Mouse (Mus musculus): ENCODE data around the gene Efcab8. TPM values are rescaled to one million over a fixed set of nuclear protein-coding genes. Genes with fewer than 3 reads are reported as not detected.

Gene Efcab8
- polyA plus RNA-seq, 1 experiment = not detected

DNA sequence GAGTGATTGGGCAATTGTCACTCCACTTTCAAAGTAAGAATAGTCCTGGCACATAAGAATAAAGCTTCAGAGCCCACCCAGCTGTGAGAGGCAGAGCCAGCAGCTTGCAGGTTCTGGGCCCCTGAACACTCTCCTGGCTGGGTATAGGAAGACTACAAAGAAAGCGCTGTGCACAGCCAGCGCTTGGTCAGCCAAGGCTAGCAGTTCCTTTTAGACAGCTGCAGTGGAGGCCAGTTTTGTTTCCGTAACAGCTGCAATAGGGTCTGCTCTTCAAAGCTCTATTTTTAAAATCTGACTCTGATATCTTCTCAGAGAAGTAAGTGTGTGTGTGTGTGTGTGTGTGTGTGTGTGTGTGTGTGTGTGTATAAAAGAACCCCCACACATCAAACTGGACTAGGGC lies 82.2 kb downstream of the Efcab8 start:
- 66% methylated on average over 3 of the region's 3 CpGs for WGBS
- H3K4me1 ChIP-seq (ENCODE audit: control insufficient read depth, insufficient read depth, low read length) = no peaks in the 10 kb centered on the region
- no peak overlapping the region; the same call in 1 of the 2 replicates for H3K27ac ChIP-seq (ENCODE audit: control insufficient read depth, insufficient read depth, low read depth, low read length, poor library complexity)
- no peak overlapping the region for H3K4me3 ChIP-seq (replicated peaks; ENCODE audit: control insufficient read depth, low read depth, low read length)
- TF ChIP-seq POLR2A (IDR thresholded peaks at IDR 0.05; ENCODE audit: borderline replicate concordance, control insufficient read depth, low read depth, low read length) = no peak

DNA sequence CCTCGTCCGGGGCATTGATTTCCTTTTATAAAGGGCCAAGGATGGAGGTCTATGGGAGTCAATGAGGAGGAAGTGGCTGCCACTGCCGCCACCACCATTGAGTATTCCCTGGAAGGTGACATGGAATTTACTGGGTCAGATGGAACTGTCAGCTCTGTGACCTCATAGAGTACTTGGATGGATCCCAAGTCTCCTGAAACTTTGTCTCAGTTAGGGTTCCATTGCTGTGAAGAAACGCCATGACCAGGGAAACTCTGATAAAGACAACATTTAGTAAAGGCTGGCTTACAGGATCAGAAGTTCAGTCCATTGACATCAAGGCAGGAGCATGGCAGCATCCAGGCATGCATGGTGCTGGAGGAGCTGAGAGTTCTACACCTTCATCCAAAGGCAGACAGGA lies 91.3 kb downstream of the Efcab8 start, which contains the start of gene Sun5:
Gene Sun5 (minus strand): TSS at position 101 of the 400 bp plus-strand sequence.
- TF ChIP-seq CTCF (IDR thresholded peaks at IDR 0.05; ENCODE audit: control insufficient read depth, insufficient read depth, low read length) (no peak), POLR2A (IDR thresholded peaks at IDR 0.05; ENCODE audit: borderline replicate concordance, control insufficient read depth, low read depth, low read length) (no peak)
- WGBS = 80% methylated on average over 4 of the region's 4 CpGs
- H3K4me1 ChIP-seq (ENCODE audit: control insufficient read depth, insufficient read depth, low read length) = no peaks in the 10 kb centered on the region
- no peak within 1 kb of the TSS for H3K27ac ChIP-seq (ENCODE audit: control insufficient read depth, insufficient read depth, low read depth, low read length, poor library complexity)
- H3K4me3 ChIP-seq (replicated peaks; ENCODE audit: control insufficient read depth, low read depth, low read length) = no peak within 1 kb of the TSS

DNA sequence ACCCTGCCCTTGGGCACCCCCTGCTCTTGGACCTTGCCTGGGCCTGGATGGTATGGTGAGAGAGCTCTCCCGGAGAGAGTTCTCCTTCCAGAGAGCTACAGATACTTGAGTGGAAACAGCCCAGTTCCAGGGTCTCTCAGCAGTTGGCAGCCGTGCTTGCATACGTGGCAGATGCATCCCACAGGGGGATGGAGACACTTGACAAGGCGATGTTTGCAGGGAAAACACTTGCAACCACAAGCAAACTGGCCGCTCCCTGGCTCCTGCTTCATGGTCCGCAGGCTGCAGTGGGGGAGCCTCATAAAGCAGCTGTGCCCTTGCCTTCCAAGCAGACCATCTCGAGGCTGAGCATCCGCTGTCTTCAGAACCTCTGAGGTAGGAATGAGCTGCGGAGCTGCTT lies 95.0 kb downstream of the Efcab8 start, which contains the start of gene Bpifb2:
Gene Bpifb2 (plus strand): TSS at position 301 of the 400 bp plus-strand sequence.
- no peaks in the 10 kb centered on the region for H3K4me1 ChIP-seq (ENCODE audit: control insufficient read depth, insufficient read depth, low read length)
- WGBS = 74% methylated on average over 9 of the region's 9 CpGs
- no peak within 1 kb of the TSS for H3K4me3 ChIP-seq (replicated peaks; ENCODE audit: control insufficient read depth, low read depth, low read length)
- TF ChIP-seq POLR2A (IDR thresholded peaks at IDR 0.05; ENCODE audit: borderline replicate concordance, control insufficient read depth, low read depth, low read length) (no peak), CTCF (IDR thresholded peaks at IDR 0.05; ENCODE audit: control insufficient read depth, insufficient read depth, low read length) (no peak)
- no peak within 1 kb of the TSS for H3K27ac ChIP-seq (ENCODE audit: control insufficient read depth, insufficient read depth, low read depth, low read length, poor library complexity)

Other genes starting within 250 kb of the Efcab8 start
- 4.0 and 7.5 TPM in 2 replicates for gene Nol4l, start 250.0 kb upstream of the Efcab8 start, polyA plus RNA-seq (2011; ENCODE audit: insufficient read depth, insufficient read length, low replicate concordance, missing spikeins)
- gene Commd7, start 147.2 kb upstream of the Efcab8 start, polyA plus RNA-seq (2011; ENCODE audit: insufficient read depth, insufficient read length, low replicate concordance, missing spikeins) = 16.0 and 22.0 TPM in 2 replicates
- 2.3 and 4.5 TPM in 2 replicates for gene Dnmt3b, start 130.5 kb upstream of the Efcab8 start, polyA plus RNA-seq (2011; ENCODE audit: insufficient read depth, insufficient read length, low replicate concordance, missing spikeins)
- not detected in 2 replicates for gene Dnmt3c, start 83.3 kb upstream of the Efcab8 start, polyA plus RNA-seq (2011; ENCODE audit: insufficient read depth, insufficient read length, low replicate concordance, missing spikeins)
- 28.0 and 32.4 TPM in 2 replicates for gene Mapre1, start 38.7 kb upstream of the Efcab8 start, polyA plus RNA-seq (2011; ENCODE audit: insufficient read depth, insufficient read length, low replicate concordance, missing spikeins)
- not detected in 2 replicates for gene Sun5, start 91.2 kb downstream of the Efcab8 start, polyA plus RNA-seq (2011; ENCODE audit: insufficient read depth, insufficient read length, low replicate concordance, missing spikeins)
- not detected in 2 replicates for gene Bpifb2, start 95.1 kb downstream of the Efcab8 start, polyA plus RNA-seq (2011; ENCODE audit: insufficient read depth, insufficient read length, low replicate concordance, missing spikeins)
- not detected in 2 replicates for gene Bpifb6, start 120.5 kb downstream of the Efcab8 start, polyA plus RNA-seq (2011; ENCODE audit: insufficient read depth, insufficient read length, low replicate concordance, missing spikeins)
- not detected in 2 replicates for gene Bpifb3, start 138.3 kb downstream of the Efcab8 start, polyA plus RNA-seq (2011; ENCODE audit: insufficient read depth, insufficient read length, low replicate concordance, missing spikeins)
- not detected in 2 replicates for gene Bpifb4, start 158.3 kb downstream of the Efcab8 start, polyA plus RNA-seq (2011; ENCODE audit: insufficient read depth, insufficient read length, low replicate concordance, missing spikeins)
- not detected in 2 replicates for gene Bpifa6, start 195.0 kb downstream of the Efcab8 start, polyA plus RNA-seq (2011; ENCODE audit: insufficient read depth, insufficient read length, low replicate concordance, missing spikeins)
- not detected in 2 replicates for gene Bpifa2, start 228.3 kb downstream of the Efcab8 start, polyA plus RNA-seq (2011; ENCODE audit: insufficient read depth, insufficient read length, low replicate concordance, missing spikeins)